Mouse (Mus musculus) midbrain, embryonic 11.5 days (tissue): ENCODE measurements around the gene Tyk2. TPM values are rescaled to one million over a fixed set of nuclear protein-coding genes. Genes with fewer than 3 reads are reported as not detected.

Experiments
- microRNA-seq: library from miRNA; unstranded; fragments of <30 nt; microRNA quantifications from one replicate; pipeline ENCODE4, GENCODE M21; 2017
- polyA plus RNA-seq: library from polyadenylated mRNA; unstranded; fragments of >200 nt; fragmentation: Nextera tagmentation; extraction: Ambion mirVana; gene quantifications from 2 replicates; pipeline ENCODE4 v1.2.1, GENCODE M21; 2014

The Tyk2 gene
- polyA plus RNA-seq, 1 experiment from 2014 or later = 6.1 TPM

Small RNAs within 50 kb of the gene (microRNA-seq; reads per million reads assigned to microRNA genes)
- 2.5 reads per million, percentile 9 among the genes with 10 or more reads in this experiment for gene Mir7082

Other genes starting within 250 kb of the Tyk2 start
- gene Ppan, start 243.1 kb downstream of the Tyk2 start, polyA plus RNA-seq = 52.3 and 57.1 TPM in 2 replicates
- 348 and 354 TPM in 2 replicates for gene Eif3g, start 232.6 kb downstream of the Tyk2 start, polyA plus RNA-seq
- 67.4 and 73.3 TPM in 2 replicates for gene Dnmt1, start 171.4 kb downstream of the Tyk2 start, polyA plus RNA-seq
- gene S1pr2, start 154.5 kb downstream of the Tyk2 start, polyA plus RNA-seq = 18.1 and 20.1 TPM in 2 replicates
- gene Mrpl4, start 128.5 kb downstream of the Tyk2 start, polyA plus RNA-seq = 120 and 121 TPM in 2 replicates
- gene Icam1, start 115.3 kb downstream of the Tyk2 start, polyA plus RNA-seq = 3.9 and 4.0 TPM in 2 replicates
- gene Icam4, start 101.9 kb downstream of the Tyk2 start, polyA plus RNA-seq = 5.4 and 9.2 TPM in 2 replicates
- not detected in 2 replicates for gene Icam5, start 99.2 kb downstream of the Tyk2 start, polyA plus RNA-seq
- 0.86 and 2.1 TPM in 2 replicates for gene Zglp1, start 64.2 kb downstream of the Tyk2 start, polyA plus RNA-seq
- 0.75 and 1.3 TPM in 2 replicates for gene Gm49373, start 58.1 kb downstream of the Tyk2 start, polyA plus RNA-seq
- 46.3 and 50.4 TPM in 2 replicates for gene Fdx1l, start 57.6 kb downstream of the Tyk2 start, polyA plus RNA-seq
- gene Gm38431, start 39.2 kb downstream of the Tyk2 start, polyA plus RNA-seq = 2.0 and 2.1 TPM in 2 replicates
- gene Raver1, start 39.2 kb downstream of the Tyk2 start, polyA plus RNA-seq = 66.0 and 76.1 TPM in 2 replicates
- gene Cdc37, start 18.7 kb upstream of the Tyk2 start, polyA plus RNA-seq = 297 and 318 TPM in 2 replicates
- 5.0 and 6.5 TPM in 2 replicates for gene Pde4a, start 34.5 kb upstream of the Tyk2 start, polyA plus RNA-seq
- gene Keap1, start 108.1 kb upstream of the Tyk2 start, polyA plus RNA-seq = 20.0 and 26.3 TPM in 2 replicates
- 0.19 and 0.21 TPM in 2 replicates for gene S1pr5, start 117.2 kb upstream of the Tyk2 start, polyA plus RNA-seq
- 37.2 and 45.8 TPM in 2 replicates for gene Atg4d, start 134.1 kb upstream of the Tyk2 start, polyA plus RNA-seq
- 13.2 and 16.3 TPM in 2 replicates for gene Kri1, start 156.7 kb upstream of the Tyk2 start, polyA plus RNA-seq
- 70.6 and 71.9 TPM in 2 replicates for gene Cdkn2d, start 160.2 kb upstream of the Tyk2 start, polyA plus RNA-seq
- gene Ap1m2, start 181.1 kb upstream of the Tyk2 start, polyA plus RNA-seq = 0.36 and 0.68 TPM in 2 replicates
- gene Slc44a2, start 189.5 kb upstream of the Tyk2 start, polyA plus RNA-seq = 53.9 and 58.6 TPM in 2 replicates
- gene Ilf3, start 236.6 kb upstream of the Tyk2 start, polyA plus RNA-seq = 263 and 266 TPM in 2 replicates